Mouse (Mus musculus): ENCODE measurements around the gene Wasl.
A peak's percentile ranks its signal among the peaks of the same experiment; 100 is the strongest.

Wasl gene

GRCm38 (mm10) chr6:24602993-24603392, 61.8 kb downstream of the Wasl start:
- DNase-seq, result no peak

- DNase-seq, result no peak
Measured at GRCm38 (mm10) chr6:24602351-24602750, 62.5 kb downstream of the Wasl start.

GRCm38 (mm10) chr6:24601668-24602067, 63.1 kb downstream of the Wasl start:
- no peak for DNase-seq

GRCm38 (mm10) chr6:24600726-24601125, 64.1 kb downstream of the Wasl start:
- no peak for DNase-seq

GRCm38 (mm10) chr6:24600134-24600533, 64.7 kb downstream of the Wasl start:
- DNase-seq, result no peak

GRCm38 (mm10) chr6:24599639-24600038, 65.2 kb downstream of the Wasl start:
- no peak for DNase-seq

GRCm38 (mm10) chr6:24599179-24599578, 65.6 kb downstream of the Wasl start:
- no peak for DNase-seq

GRCm38 (mm10) chr6:24597500-24597899, 67.3 kb downstream of the Wasl start, which contains the start of gene Lmod2:
Lmod2 (plus strand) TSS chr6:24597762.
- DNase-seq, result no peak

- DNase-seq, result no peak
Measured at GRCm38 (mm10) chr6:24591525-24592218, 73.1 kb downstream of the Wasl start.

- no peak for DNase-seq
Measured at GRCm38 (mm10) chr6:24590282-24590681, 74.5 kb downstream of the Wasl start.

GRCm38 (mm10) chr6:24586885-24587284, 77.9 kb downstream of the Wasl start:
- DNase-seq, result peak; percentile 78

- peak; percentile 33 for DNase-seq
Measured at GRCm38 (mm10) chr6:24585431-24586310, 79.1 kb downstream of the Wasl start.

- no peak for DNase-seq
Measured at GRCm38 (mm10) chr6:24583456-24583855, 81.4 kb downstream of the Wasl start.

GRCm38 (mm10) chr6:24573319-24573718, 91.5 kb downstream of the Wasl start:
- no peak for DNase-seq

GRCm38 (mm10) chr6:24572431-24572830, 92.4 kb downstream of the Wasl start:
- no peak for DNase-seq

- DNase-seq, result peak; percentile 43
Measured at GRCm38 (mm10) chr6:24571126-24571525, 93.7 kb downstream of the Wasl start.

- no peak for DNase-seq
Measured at GRCm38 (mm10) chr6:24570278-24570677, 94.5 kb downstream of the Wasl start.

GRCm38 (mm10) chr6:24569711-24570110, 95.1 kb downstream of the Wasl start:
- DNase-seq, result no peak

- DNase-seq, result no peak
Measured at GRCm38 (mm10) chr6:24568963-24569362, 95.8 kb downstream of the Wasl start.

- DNase-seq, result no peak
Measured at GRCm38 (mm10) chr6:24564886-24565285, 99.9 kb downstream of the Wasl start.

- no peak for DNase-seq
Measured at GRCm38 (mm10) chr6:24564081-24564480, 100.7 kb downstream of the Wasl start.
